Mouse (Mus musculus) thymus, postnatal 36 days (tissue): ENCODE measurements around the gene Ndufaf8.

ENCODE experiments used
- DNase-seq, 2 experiments: peaks; one replicate each; pipeline ENCODE4 v3.0.0; 2022; ENCODE audit warnings: mixed read lengths in 2 of 2

The Ndufaf8 gene

GRCm38 (mm10) chr11:120098588-120099511 is at the start of gene Ndufaf8, which contains the start of gene Tepsin:
TSS of gene Ndufaf8 (plus strand) at chr11:120098928.
TSS of gene Tepsin (minus strand) at chr11:120098731.
- peak; percentile 98 to 100 for DNase-seq

GRCm38 (mm10) chr11:120049067-120049466 is 49.7 kb upstream of the Ndufaf8 start:
- DNase-seq, result no peak

- no peak for DNase-seq
Observed at GRCm38 (mm10) chr11:120051124-120051811, 47.5 kb upstream of the Ndufaf8 start.

GRCm38 (mm10) chr11:120052274-120052673 is 46.5 kb upstream of the Ndufaf8 start:
- DNase-seq, result no peak

GRCm38 (mm10) chr11:120053846-120054245 is 44.9 kb upstream of the Ndufaf8 start:
- no peak for DNase-seq

GRCm38 (mm10) chr11:120055953-120056732 is 42.6 kb upstream of the Ndufaf8 start:
- DNase-seq, result no peak

- DNase-seq, result no peak
Observed at GRCm38 (mm10) chr11:120060634-120061033, 38.1 kb upstream of the Ndufaf8 start.

- no peak for DNase-seq
Observed at GRCm38 (mm10) chr11:120063326-120063725, 35.4 kb upstream of the Ndufaf8 start.

GRCm38 (mm10) chr11:120064006-120064667 is 34.6 kb upstream of the Ndufaf8 start:
- no peak for DNase-seq

GRCm38 (mm10) chr11:120064668-120065040 is 34.1 kb upstream of the Ndufaf8 start:
- no peak for DNase-seq

- peak; percentile 51 to 62 for DNase-seq
Observed at GRCm38 (mm10) chr11:120065291-120065690, 33.4 kb upstream of the Ndufaf8 start.

GRCm38 (mm10) chr11:120067834-120068233 is 30.9 kb upstream of the Ndufaf8 start:
- no peak for DNase-seq

GRCm38 (mm10) chr11:120069261-120069660 is 29.5 kb upstream of the Ndufaf8 start:
- no peak for DNase-seq

GRCm38 (mm10) chr11:120070286-120070930 is 28.3 kb upstream of the Ndufaf8 start:
- no peak for DNase-seq

- no peak for DNase-seq
Observed at GRCm38 (mm10) chr11:120071065-120071464, 27.7 kb upstream of the Ndufaf8 start.

GRCm38 (mm10) chr11:120071731-120072320 is 26.9 kb upstream of the Ndufaf8 start:
- no peak for DNase-seq

GRCm38 (mm10) chr11:120072986-120073647 is 25.6 kb upstream of the Ndufaf8 start:
- no peak for DNase-seq

- no peak for DNase-seq
Observed at GRCm38 (mm10) chr11:120076191-120076590, 22.5 kb upstream of the Ndufaf8 start.

- no peak for DNase-seq
Observed at GRCm38 (mm10) chr11:120080282-120080681, 18.4 kb upstream of the Ndufaf8 start.

- no peak for DNase-seq
Observed at GRCm38 (mm10) chr11:120085891-120086627, 12.7 kb upstream of the Ndufaf8 start.
